Mouse (Mus musculus) monocyte, adult 5-6 weeks (primary cell): ENCODE results near the gene Olfr1122. TPM values are rescaled to one million over a fixed set of nuclear protein-coding genes. Genes with fewer than 3 reads are reported as not detected.
"Not testable (repeated sequence)": the region's sequence is repeated elsewhere in the genome, so short reads cannot be mapped to it uniquely, and the experiment has no call there.

Experiments used
- ATAC-seq: fragments of 153-309, 156-312 bp; replicated peaks from 2 replicates; pipeline ENCODE4 v1.8.0; 2017; ENCODE audit warnings: mild to moderate bottlenecking; ENCODE audit not compliant: low TSS enrichment, insufficient number of reproducible peaks, severe bottlenecking, poor library complexity, low FRiP score
- total RNA-seq: library from RNA; stranded (forward); fragments of 200-1000, 200-491, 200-594 nt; gene quantifications from 3 replicates; pipeline ENCODE4 v1.2.3, GENCODE M21; 2017

Gene Olfr1122
- not detected in 3 replicates for total RNA-seq

DNA sequence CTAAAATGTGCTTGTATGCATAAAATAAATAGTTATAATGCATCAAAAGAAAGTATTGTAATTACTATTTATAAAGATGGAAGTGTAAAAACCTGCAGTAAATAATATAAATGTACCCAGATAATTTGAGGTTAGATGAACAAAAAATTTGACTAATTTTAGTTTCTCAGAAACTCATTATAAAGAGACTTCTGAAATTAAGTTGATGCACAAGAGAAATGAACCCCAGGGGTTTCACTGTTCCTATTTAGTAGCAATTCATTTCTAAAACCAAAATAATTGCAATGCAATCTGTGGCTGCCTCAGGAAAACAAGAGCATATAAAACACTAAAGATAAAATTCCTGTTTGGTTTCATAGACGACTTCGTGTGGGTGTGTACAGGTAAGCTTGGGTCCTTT, at the start of gene Olfr1122:
TSS of gene Olfr1122 (plus strand) at position 301 of the 400 bp plus-strand sequence.
- no peak for ATAC-seq

DNA sequence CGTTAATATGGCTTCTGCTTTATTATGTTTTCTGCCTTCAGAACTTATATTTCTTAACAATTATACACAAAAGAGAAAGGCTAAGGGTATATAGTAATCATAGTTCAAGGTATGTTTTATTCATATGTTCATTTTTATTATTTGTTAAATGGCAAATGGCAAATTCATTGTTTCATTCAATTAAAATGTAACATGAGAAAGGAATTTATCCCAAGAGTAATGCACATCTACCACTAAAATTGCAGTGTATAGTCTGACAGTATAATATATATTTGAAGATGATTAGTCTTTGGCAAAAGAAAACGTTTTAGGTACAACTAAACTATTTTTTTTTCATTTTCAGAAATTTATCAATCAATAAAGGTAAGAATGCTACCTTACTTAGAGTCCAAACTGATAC, 31.1 kb upstream of the Olfr1122 start, which contains the start of gene Olfr1120:
TSS of gene Olfr1120 (plus strand) at position 301 of the 400 bp plus-strand sequence.
- no peak for ATAC-seq

DNA sequence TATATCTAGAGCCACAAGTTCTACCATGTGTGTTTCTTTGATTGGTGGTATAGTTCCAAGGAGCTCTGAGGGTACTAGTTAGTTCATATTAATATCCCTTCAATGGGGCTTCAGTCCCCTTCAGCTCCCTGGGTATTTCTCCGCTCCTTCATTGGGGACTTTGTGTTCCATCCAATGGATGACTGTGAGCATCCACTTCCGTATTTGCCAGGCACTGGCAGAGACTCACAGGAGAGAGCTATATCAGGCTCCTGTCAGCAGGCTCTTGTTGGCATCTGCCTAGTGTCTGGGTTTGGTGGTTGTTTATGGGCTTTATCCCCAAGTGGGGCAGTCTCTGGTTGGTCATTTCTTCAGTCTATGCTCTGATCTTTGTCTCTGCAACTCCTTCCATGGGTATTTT, 25.5 kb upstream of the Olfr1122 start:
- ATAC-seq: not testable (repeated sequence)

GRCm38 (mm10) chr2:87369595-87369994, 16.1 kb upstream of the Olfr1122 start, which contains the start of gene Olfr1121:
Olfr1121 (plus strand) TSS chr2:87369895.
- ATAC-seq: no peak

GRCm38 (mm10) chr2:87371726-87372125, 13.9 kb upstream of the Olfr1122 start:
- ATAC-seq: no peak

DNA sequence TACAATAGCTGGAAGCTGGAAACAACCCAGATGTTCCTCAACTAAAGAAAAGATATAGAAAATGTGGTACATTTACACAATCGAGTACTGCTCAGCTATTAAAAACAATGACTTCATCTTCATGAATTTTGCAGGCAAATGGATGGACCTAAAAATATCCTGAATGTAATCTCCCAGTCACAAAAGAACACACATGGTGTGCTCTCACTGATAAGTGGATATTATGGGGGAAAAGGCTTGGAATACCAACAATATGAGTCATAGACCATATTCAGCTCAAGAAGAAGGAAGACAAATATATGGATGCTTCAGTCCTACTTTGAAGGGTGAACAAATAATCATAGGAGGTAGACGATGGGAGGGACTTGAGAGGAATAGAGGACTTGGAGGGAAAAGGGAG, 1.7 kb upstream of the Olfr1122 start:
- ATAC-seq: no peak

- not testable (repeated sequence) for ATAC-seq
Observed at GRCm38 (mm10) chr2:87393605-87394004, 8.0 kb downstream of the Olfr1122 start.

DNA sequence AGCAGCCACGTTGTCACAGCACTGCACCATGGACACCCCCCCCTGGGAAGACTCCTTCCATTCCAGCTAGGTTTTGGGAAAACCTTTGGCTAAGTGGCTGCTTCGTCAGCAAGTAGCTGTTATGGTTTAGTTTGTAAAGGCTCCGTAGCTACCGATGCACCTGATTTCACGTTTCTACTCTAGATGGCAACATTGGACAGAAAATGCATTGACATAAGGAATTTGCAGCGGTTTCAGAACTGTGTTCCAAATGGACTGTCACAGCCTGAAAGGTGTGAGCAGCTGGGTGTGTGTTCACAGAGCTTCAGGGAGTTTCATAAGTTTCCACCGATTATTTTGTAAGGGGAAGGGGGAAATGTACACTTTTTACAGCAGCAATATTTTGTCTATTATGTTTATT, 9.0 kb downstream of the Olfr1122 start:
- ATAC-seq: not testable (repeated sequence)

DNA sequence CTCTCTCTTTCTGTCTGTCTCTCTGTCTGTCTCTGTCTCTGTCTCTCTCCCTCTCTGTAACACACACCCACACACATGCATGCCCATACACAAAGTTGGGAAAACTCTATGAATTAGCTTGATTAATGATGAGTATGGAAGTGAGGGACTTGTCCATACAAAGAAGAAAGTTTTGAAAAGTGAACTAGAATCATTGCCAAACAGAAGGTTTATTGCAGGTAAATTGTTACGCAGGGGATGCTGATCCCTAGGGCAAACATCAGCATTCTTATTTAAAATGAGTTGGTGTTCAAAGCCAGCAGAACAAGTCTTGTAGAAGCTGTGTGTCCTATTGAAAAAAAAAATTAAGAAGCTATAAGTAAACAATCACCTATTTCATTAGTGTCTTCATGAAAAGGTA, 30.7 kb downstream of the Olfr1122 start, which contains the start of gene Olfr1123:
TSS of gene Olfr1123 (plus strand) at position 301 of the 400 bp plus-strand sequence.
- no peak for ATAC-seq

DNA sequence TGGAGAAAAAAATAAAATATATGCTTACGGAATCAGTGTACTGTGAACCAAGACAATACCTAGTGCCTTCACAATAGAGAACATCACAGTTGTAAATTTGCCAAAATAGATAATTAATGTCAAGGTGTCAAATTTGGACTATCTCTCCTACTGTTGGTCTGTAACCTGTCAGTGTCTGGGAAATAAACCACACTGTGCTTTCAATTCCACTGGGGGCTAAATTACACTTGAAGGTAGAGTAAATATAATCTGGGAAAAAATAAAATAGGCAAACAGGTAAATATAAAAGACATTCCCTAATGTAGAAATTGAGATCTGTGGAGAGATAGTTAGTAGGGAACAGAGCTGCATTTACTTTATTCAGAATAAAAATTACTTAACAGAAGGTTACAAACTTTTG, 44.3 kb downstream of the Olfr1122 start, which contains the start of gene Olfr1124:
TSS of gene Olfr1124 (plus strand) at position 301 of the 400 bp plus-strand sequence.
- no peak for ATAC-seq

DNA sequence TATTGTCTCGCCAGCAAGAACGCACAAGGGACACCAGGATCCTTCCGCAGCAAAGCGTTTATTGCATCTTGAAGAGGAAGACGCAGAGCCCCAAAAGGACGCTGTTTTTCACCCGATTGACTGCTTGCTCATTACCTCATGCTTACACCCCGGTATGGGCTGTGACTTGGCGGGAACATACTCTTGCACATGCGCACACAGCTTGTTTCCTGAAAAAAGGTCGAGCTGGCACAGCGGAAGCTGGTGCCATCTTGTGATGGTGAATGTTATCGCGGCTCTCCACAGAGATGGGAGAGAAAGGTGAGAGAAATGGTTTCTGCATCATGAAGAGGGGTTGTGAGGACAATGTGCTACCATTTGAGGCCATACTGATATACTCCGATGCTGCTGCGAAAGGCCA, 52.1 kb downstream of the Olfr1122 start:
- no peak for ATAC-seq

Other genes starting within 250 kb of the Olfr1122 start
- gene Olfr1110, start 245.5 kb upstream of the Olfr1122 start, total RNA-seq: not detected in 3 replicates
- gene Olfr1111, start 233.2 kb upstream of the Olfr1122 start, total RNA-seq: not detected in 3 replicates
- gene Olfr1112, start 198.1 kb upstream of the Olfr1122 start, total RNA-seq: not detected in 3 replicates
- not detected in 3 replicates for gene Olfr1113, start 176.9 kb upstream of the Olfr1122 start, total RNA-seq
- gene Olfr1115, start 137.8 kb upstream of the Olfr1122 start, total RNA-seq: not detected in 3 replicates
- gene Olfr1116, start 118.3 kb upstream of the Olfr1122 start, total RNA-seq: not detected in 3 replicates
- gene Olfr1118, start 78.3 kb upstream of the Olfr1122 start, total RNA-seq: not detected in 3 replicates
- not detected in 3 replicates for gene Olfr1120, start 31.0 kb upstream of the Olfr1122 start, total RNA-seq
- gene Olfr1121, start 16.0 kb upstream of the Olfr1122 start, total RNA-seq: not detected in 3 replicates
- not detected in 3 replicates for gene Olfr1123, start 30.8 kb downstream of the Olfr1122 start, total RNA-seq
- not detected in 3 replicates for gene Olfr1124, start 44.4 kb downstream of the Olfr1122 start, total RNA-seq
- gene Olfr1126, start 68.1 kb downstream of the Olfr1122 start, total RNA-seq: not detected in 3 replicates
- gene Pramel7, start 111.2 kb downstream of the Olfr1122 start, total RNA-seq: not detected in 3 replicates
- not detected in 3 replicates for gene Pramel6, start 120.7 kb downstream of the Olfr1122 start, total RNA-seq
- not detected in 3 replicates for gene Olfr153, start 145.9 kb downstream of the Olfr1122 start, total RNA-seq
- not detected in 3 replicates for gene Olfr1128, start 159.7 kb downstream of the Olfr1122 start, total RNA-seq
- not detected in 3 replicates for gene Olfr1129, start 188.1 kb downstream of the Olfr1122 start, total RNA-seq
- not detected in 3 replicates for gene Olfr1130, start 220.4 kb downstream of the Olfr1122 start, total RNA-seq
- not detected in 3 replicates for gene Olfr1131, start 241.3 kb downstream of the Olfr1122 start, total RNA-seq